In the genomic region with DNA sequence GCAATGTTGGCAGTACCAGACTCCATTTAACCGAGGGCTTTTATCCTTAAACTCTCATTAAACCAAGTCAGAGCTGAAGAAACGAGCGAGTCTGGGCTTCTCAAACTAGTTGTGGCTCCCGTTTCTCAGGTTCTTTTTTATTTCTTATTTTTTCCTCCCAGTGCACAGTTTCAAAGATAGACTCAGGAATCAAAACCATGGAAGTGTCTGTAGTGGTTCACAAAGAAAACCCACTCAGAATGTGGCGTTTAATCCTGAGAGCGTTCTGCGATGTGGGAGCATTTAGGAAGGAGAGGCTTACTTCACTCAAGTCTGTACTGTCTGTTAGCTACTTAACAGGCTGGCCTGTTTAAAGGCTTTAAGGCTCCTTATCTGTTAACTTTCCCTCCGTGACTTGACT, we compare ENCODE assay signal across 38 mouse cellular contexts. TPM values are rescaled to one million over a fixed set of nuclear protein-coding genes. Genes with fewer than 3 reads are reported as not detected.
DNase-seq lines count a peak whose midpoint lies in the region; ATAC-seq and TF ChIP-seq lines count a peak whose summit lies in the region.
"Had no signal": no experiment of that assay in that cellular context is flagged by ENCODE, and none has a peak within 500 bp of the region (broad histone marks: within the 10 kb centered on the region; RNA-seq: fewer than 3 reads in every experiment).

No protein-coding gene starts in this region.

- H3K4me1 ChIP-seq in erythroblast, embryonic 14.5 days (ENCODE audit: control insufficient read depth): peaks cover 80% of the 10 kb centered on the region
- H3K4me1 ChIP-seq in heart, embryonic 12.5 days (replicated peaks): peaks cover 23% of the 10 kb centered on the region
- H3K4me1 ChIP-seq in E14TG2a.4 (replicated peaks; ENCODE audit: low read depth, low read length): peaks cover 65% of the 10 kb centered on the region
- peaks cover 40 to 48% of the 10 kb centered on the region in 2 experiments for H3K4me1 ChIP-seq in liver, embryonic 14.5 days (replicated peaks; ENCODE audit: control insufficient read depth in 2 of 2, insufficient read depth in 2 of 2, low read length in 1 of 2)
- H3K4me1 ChIP-seq: embryonic facial prominence, embryonic 13.5 days had no signal

- no peak overlapping the region for H3K9ac ChIP-seq in heart, embryonic 12.5 days
- peak overlapping the region; percentile 75 for H3K9ac ChIP-seq in liver, embryonic 14.5 days (replicated peaks)
- H3K9ac ChIP-seq: embryonic facial prominence, embryonic 13.5 days; forebrain, embryonic 13.5 days; heart, embryonic 15.5 days; hindbrain, embryonic 13.5 days; limb, embryonic 13.5 days; neural tube, embryonic 13.5 days had no signal

- no peaks in the 10 kb centered on the region for H3K9me3 ChIP-seq in erythroblast, embryonic 14.5 days (ENCODE audit: control insufficient read depth, low read length)
- no peaks in the 10 kb centered on the region for H3K9me3 ChIP-seq in heart, embryonic 12.5 days (replicated peaks)
- H3K9me3 ChIP-seq in E14TG2a.4 (ENCODE audit: low read length): no peaks in the 10 kb centered on the region
- no peaks in the 10 kb centered on the region for H3K9me3 ChIP-seq in liver, embryonic 14.5 days (ENCODE audit: control insufficient read depth, low read length)
- H3K9me3 ChIP-seq: embryonic facial prominence, embryonic 13.5 days; forebrain, embryonic 13.5 days; heart, embryonic 15.5 days; hindbrain, embryonic 13.5 days; limb, embryonic 13.5 days; neural tube, embryonic 13.5 days had no signal

- peaks cover 30% of the 10 kb centered on the region for H3K27me3 ChIP-seq in erythroblast, embryonic 14.5 days (ENCODE audit: control insufficient read depth)
- H3K27me3 ChIP-seq in heart, embryonic 12.5 days (replicated peaks): no peaks in the 10 kb centered on the region
- H3K27me3 ChIP-seq in E14TG2a.4 (ENCODE audit: insufficient read depth, low read length): no peaks in the 10 kb centered on the region
- peaks cover 5% of the 10 kb centered on the region for H3K27me3 ChIP-seq in liver, embryonic 14.5 days (ENCODE audit: control insufficient read depth, insufficient read depth, low read length)
- H3K27me3 ChIP-seq: CH12.LX had no signal

- H3K4me2 ChIP-seq in heart, embryonic 12.5 days: peak overlapping the region; percentile 17; the same call in 1 of the 2 replicates
- peak overlapping the region; percentile 77 for H3K4me2 ChIP-seq in liver, embryonic 14.5 days (ENCODE audit: low read depth)
- H3K4me2 ChIP-seq: embryonic facial prominence, embryonic 13.5 days; forebrain, embryonic 13.5 days; heart, embryonic 15.5 days; hindbrain, embryonic 13.5 days; limb, embryonic 13.5 days; neural tube, embryonic 13.5 days had no signal

- peak overlapping the region; percentile 72 for H3K4me3 ChIP-seq in erythroblast, embryonic 14.5 days (replicated peaks)
- H3K4me3 ChIP-seq in heart, embryonic 12.5 days: no peak overlapping the region
- H3K4me3 ChIP-seq in E14TG2a.4 (replicated peaks; ENCODE audit: low read length): peak overlapping the region; percentile 78
- peak overlapping the region; percentile 8 to 57; a peak in 3 of 4 replicates for H3K4me3 ChIP-seq in liver, embryonic 14.5 days (ENCODE audit: insufficient read depth in 1 of 2, low read depth in 2 of 2, low read length in 2 of 2)
- H3K4me3 ChIP-seq: embryonic facial prominence, embryonic 13.5 days; forebrain, embryonic 13.5 days; gastrocnemius, adult 2 months; heart, embryonic 15.5 days; hindbrain, embryonic 13.5 days; limb, embryonic 13.5 days; neural tube, embryonic 13.5 days had no signal

- no peak overlapping the region for H3K27ac ChIP-seq in heart, embryonic 12.5 days (ENCODE audit: poor library complexity, severe bottlenecking)
- H3K27ac ChIP-seq in liver, embryonic 14.5 days: peak overlapping the region; percentile 90
- H3K27ac ChIP-seq: embryonic facial prominence, embryonic 13.5 days; forebrain, embryonic 13.5 days; gastrocnemius, adult 2 months; heart, embryonic 15.5 days; hindbrain, embryonic 13.5 days; kidney, postnatal 0 days; limb, embryonic 13.5 days; macrophage; neural tube, embryonic 13.5 days had no signal

- no peak for TF ChIP-seq CTCF in E14TG2a.4 (conservative IDR thresholded peaks at IDR 0.05; ENCODE audit: low read length)
- TF ChIP-seq CTCF in liver, embryonic 14.5 days (IDR thresholded peaks at IDR 0.05; ENCODE audit: low read depth): no peak

- no peak for DNase-seq in heart, postnatal 14 days
- no peak for DNase-seq in liver, embryonic 14.5 days (ENCODE audit: low read depth in 3 of 3, low spot score in 3 of 3)
- DNase-seq in spleen, postnatal 14 days (ENCODE audit: low spot score in 2 of 2): no peak
- DNase-seq: adrenal gland, postnatal 25 days; cerebellum, adult 11-12 months; cerebellum, postnatal 10 days; gastrocnemius, adult 2 months; heart, postnatal 4 days; kidney, adult 8-10 months; kidney, postnatal 4 days; lung, adult 2 months; lung, postnatal 10 days; thymus, postnatal 4 days had no signal

- intact Hi-C loops in heart, postnatal 14 days (cut with DNase I): no loop called here

- WGBS in heart, embryonic 12.5 days: 40% methylated on average over 8 of the region's 8 CpGs
- WGBS in liver, embryonic 14.5 days (ENCODE audit: insufficient replicate concordance): 66% methylated on average over 8 of the region's 8 CpGs

- TF ChIP-seq EP300 in liver, embryonic 14.5 days (IDR thresholded peaks at IDR 0.05; ENCODE audit: low read depth): no peak

- no peak for ATAC-seq in erythroblast, adult 5-6 weeks (replicated peaks; ENCODE audit: low FRiP score, poor library complexity, severe bottlenecking)
- ATAC-seq in heart, embryonic 12.5 days (ENCODE audit: insufficient number of reproducible peaks, low FRiP score): no peak
- ATAC-seq in liver, embryonic 14.5 days (ENCODE audit: insufficient read depth): no peak
- ATAC-seq in megakaryocyte, adult 5-6 weeks (ENCODE audit: poor library complexity, severe bottlenecking): no peak
- ATAC-seq: forebrain, embryonic 13.5 days; intestine, embryonic 16.5 days had no signal

- no peaks in the 10 kb centered on the region; the same call in 1 of the 2 replicates for H3K36me3 ChIP-seq in erythroblast, embryonic 14.5 days (ENCODE audit: control insufficient read depth)
- H3K36me3 ChIP-seq in heart, embryonic 12.5 days: no peaks in the 10 kb centered on the region
- H3K36me3 ChIP-seq in E14TG2a.4 (ENCODE audit: insufficient read depth, low read length): no peaks in the 10 kb centered on the region
- no peaks in the 10 kb centered on the region for H3K36me3 ChIP-seq in liver, embryonic 14.5 days (replicated peaks; ENCODE audit: control insufficient read depth, insufficient read depth, low read depth)
- H3K36me3 ChIP-seq: embryonic facial prominence, embryonic 13.5 days; heart, embryonic 15.5 days; hindbrain, embryonic 13.5 days; limb, embryonic 13.5 days; neural tube, embryonic 13.5 days had no signal

RNA-seq across cellular contexts. Expression of a gene that starts 1.1 kb away (rescaled TPM):
- polyA plus RNA-seq in erythroblast, embryonic 14.5 days (2012): 0.01 and 0.04 TPM in 2 replicates
- total RNA-seq in erythroblast, adult 5-6 weeks (2015; ENCODE audit: low replicate concordance): under 0.01 and 1.7 TPM in 2 replicates
- 0.56 and 2.3 TPM in 2 replicates for total RNA-seq in erythroblast, adult 5-6 weeks (2017; ENCODE audit: low replicate concordance)
- 12.4 and 12.9 TPM in 2 replicates for polyA plus RNA-seq in heart, embryonic 12.5 days (2016; fragmentation: Nextera tagmentation; extraction: Ambion mirVana)
- total RNA-seq in heart, postnatal 14 days (2021): under 1 TPM; 0.24 to 0.29 TPM
- 0.65 and 1.0 TPM in 2 replicates for polyA plus RNA-seq in liver, embryonic 14.5 days (2012; rRNA removed)
- 1.2 and 2.4 TPM in 2 replicates for polyA plus RNA-seq in liver, embryonic 14.5 days (2014; fragmentation: Nextera tagmentation; extraction: Ambion mirVana)
- total RNA-seq in megakaryocyte, adult 5-6 weeks (2015): 0.05 TPM in 1 of 2 replicates, not detected in the other
- total RNA-seq in megakaryocyte, adult 5-6 weeks (2017): 0.20 and 0.29 TPM in 2 replicates
- total RNA-seq: gastrocnemius, adult 2 months; gastrocnemius, postnatal 4 days had no signal
- polyA plus RNA-seq: lung, adult 2 months had no signal

RNA-seq across cellular contexts. Expression of a gene that starts 30.9 kb away (rescaled TPM):
- polyA plus RNA-seq in erythroblast, embryonic 14.5 days (2012): not detected in 2 replicates
- total RNA-seq in erythroblast, adult 5-6 weeks (2015; ENCODE audit: low replicate concordance): 4.6 and 9.0 TPM in 2 replicates
- total RNA-seq in erythroblast, adult 5-6 weeks (2017; ENCODE audit: low replicate concordance): 0.98 and 2.9 TPM in 2 replicates
- polyA plus RNA-seq in heart, embryonic 12.5 days (2016; fragmentation: Nextera tagmentation; extraction: Ambion mirVana): 1.9 and 3.3 TPM in 2 replicates
- total RNA-seq in heart, postnatal 14 days (2021): 10 to 100 TPM in 1 of 2 experiments, under 1 TPM in 1; 0.63 to 14.3 TPM
- 0.33 and 0.52 TPM in 2 replicates for polyA plus RNA-seq in liver, embryonic 14.5 days (2012; rRNA removed)
- polyA plus RNA-seq in liver, embryonic 14.5 days (2014; fragmentation: Nextera tagmentation; extraction: Ambion mirVana): 0.81 and 1.1 TPM in 2 replicates
- total RNA-seq in megakaryocyte, adult 5-6 weeks (2015): 37.0 and 37.2 TPM in 2 replicates
- 7.2 and 8.5 TPM in 2 replicates for total RNA-seq in megakaryocyte, adult 5-6 weeks (2017)
- polyA plus RNA-seq: testis, adult 2 months had no signal

RNA-seq across cellular contexts. Expression of a gene that starts 34.0 kb away (rescaled TPM):
- not detected in 2 replicates for polyA plus RNA-seq in erythroblast, embryonic 14.5 days (2012)
- not detected in 2 replicates for total RNA-seq in erythroblast, adult 5-6 weeks (2015; ENCODE audit: low replicate concordance)
- not detected in 2 replicates for total RNA-seq in erythroblast, adult 5-6 weeks (2017; ENCODE audit: low replicate concordance)
- polyA plus RNA-seq in heart, embryonic 12.5 days (2016; fragmentation: Nextera tagmentation; extraction: Ambion mirVana): not detected in 2 replicates
- not detected for total RNA-seq in heart, postnatal 14 days (2021)
- not detected in 2 replicates for polyA plus RNA-seq in liver, embryonic 14.5 days (2012; rRNA removed)
- polyA plus RNA-seq in liver, embryonic 14.5 days (2014; fragmentation: Nextera tagmentation; extraction: Ambion mirVana): not detected in 2 replicates
- total RNA-seq in megakaryocyte, adult 5-6 weeks (2015): not detected in 2 replicates
- total RNA-seq in megakaryocyte, adult 5-6 weeks (2017): not detected in 2 replicates
- total RNA-seq: adrenal gland, adult 18-20 months; adrenal gland, postnatal 25 days; CH12.LX; common myeloid progenitor, adult 5-6 weeks; gastrocnemius, adult 2 months; gastrocnemius, postnatal 4 days; heart, postnatal 4 days; layer of hippocampus, adult 8-10 months; layer of hippocampus, postnatal 25 days; left cerebral cortex, adult 8-10 months; left cerebral cortex, postnatal 36 days had no signal
- polyA plus RNA-seq: C2C12; embryonic facial prominence, embryonic 13.5 days; forebrain, embryonic 13.5 days; heart, embryonic 15.5 days; hindbrain, embryonic 13.5 days; intestine, embryonic 16.5 days; kidney, postnatal 0 days; limb, embryonic 13.5 days; lung, adult 2 months; macrophage; neural tube, embryonic 13.5 days; stomach, embryonic 14.5 days had no signal
